Mouse (Mus musculus) stomach, embryonic 14.5 days (tissue): ENCODE measurements around the gene Mcam. TPM values are rescaled to one million over a fixed set of nuclear protein-coding genes. Genes with fewer than 3 reads are reported as not detected.

Source experiments
- ATAC-seq: fragments of 200-750 bp; cut with Nextera tagmentation; 2 replicates; pipeline ENCODE4 v1.8.0; 2017; ENCODE audit warnings: low read depth, moderate TSS enrichment; ENCODE audit not compliant: insufficient number of reproducible peaks, insufficient read depth, low FRiP score
- H3K27ac ChIP-seq: fragments of 300-500 bp; sonication (generic); 2 replicates; pipeline ENCODE4 v1.5.1; 2014; ENCODE audit warnings: mild to moderate bottlenecking, low read length, moderate library complexity, mixed read lengths
- H3K27me3 ChIP-seq: fragments of 300-500 bp; sonication (generic); 2 replicates; pipeline ENCODE4 v1.6.1; 2014; ENCODE audit warnings: low read length, control low read depth, mixed read lengths; ENCODE audit not compliant: control insufficient read depth, insufficient read depth
- H3K36me3 ChIP-seq: fragments of 300-500 bp; sonication (generic); 2 replicates; pipeline ENCODE4 v1.6.1; 2014; ENCODE audit warnings: mild to moderate bottlenecking, control low read depth, low read length, moderate library complexity, mixed read lengths; ENCODE audit not compliant: control insufficient read depth, insufficient read depth
- H3K4me1 ChIP-seq: fragments of 300-500 bp; sonication (generic); 2 replicates; pipeline ENCODE4 v1.6.1; 2014; ENCODE audit warnings: low read length, control low read depth, mixed read lengths; ENCODE audit not compliant: control insufficient read depth, insufficient read depth
- H3K4me2 ChIP-seq: fragments of 300-500 bp; sonication (generic); replicated peaks from 2 replicates; pipeline ENCODE4 v1.6.1; 2014; ENCODE audit warnings: low read depth, low read length, control low read depth
- H3K4me3 ChIP-seq: fragments of 300-500 bp; sonication (generic); 2 replicates; pipeline ENCODE4 v1.5.1; 2014; ENCODE audit warnings: low read depth, low read length, control low read depth
- H3K9ac ChIP-seq: fragments of 300-500 bp; sonication (generic); replicated peaks from 2 replicates; pipeline ENCODE4 v1.6.1; 2014; ENCODE audit warnings: low read depth, mild to moderate bottlenecking, control low read depth, low read length, moderate library complexity, mixed read lengths
- H3K9me3 ChIP-seq: fragments of 300-500 bp; sonication (generic); 2 replicates; pipeline ENCODE4 v1.6.1; 2016; ENCODE audit warnings: low read depth, low read length, control low read depth; ENCODE audit not compliant: control insufficient read depth
- WGBS: fragments of 180-500 bp; shearing (Covaris S2); extraction: QIAGEN DNeasy Blood & Tissue Kit; methylation state at CpG from one replicate; pipeline ENCODE4 v1.1.7; 2014; 5-methylcytosine and 5-hydroxymethylcytosine counted together
- polyA plus RNA-seq: library from polyadenylated mRNA; unstranded; fragments of >200 nt; fragmentation: Nextera tagmentation; extraction: Ambion mirVana; gene quantifications from 2 replicates; pipeline ENCODE4 v1.2.1, GENCODE M21; 2014

The Mcam gene
- polyA plus RNA-seq, 1 experiment from 2014 or later, result 54.3 TPM

DNA sequence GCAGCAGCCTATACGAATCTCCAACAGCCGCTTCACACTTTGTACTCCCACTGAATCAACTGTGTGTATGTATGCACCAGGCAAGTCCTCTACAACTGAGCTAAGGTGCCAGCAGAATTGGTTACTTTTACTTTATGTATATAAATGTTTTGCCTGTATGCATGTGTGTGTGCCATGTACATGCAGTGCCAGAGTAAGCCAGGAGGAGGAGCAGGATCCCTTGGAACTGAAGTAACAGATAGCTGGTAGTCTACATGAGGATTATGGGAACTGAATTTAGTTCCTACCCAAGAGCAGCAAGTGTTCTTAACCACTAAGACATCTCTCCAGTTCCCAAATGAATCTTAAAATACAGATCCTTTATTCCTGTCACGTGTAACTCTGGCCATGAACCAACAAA, 48.0 kb downstream of the Mcam start:
- 87% methylated on average over 3 of the region's 3 CpGs for WGBS
- H3K9me3 ChIP-seq, result no peaks in the 10 kb centered on the region
- no peak overlapping the region for H3K4me3 ChIP-seq
- no peak overlapping the region for H3K9ac ChIP-seq
- no peak for ATAC-seq
- no peaks in the 10 kb centered on the region for H3K27me3 ChIP-seq
- no peak overlapping the region for H3K4me2 ChIP-seq
- H3K4me1 ChIP-seq, result no peaks in the 10 kb centered on the region
- no peaks in the 10 kb centered on the region for H3K36me3 ChIP-seq
- H3K27ac ChIP-seq, result no peak overlapping the region

DNA sequence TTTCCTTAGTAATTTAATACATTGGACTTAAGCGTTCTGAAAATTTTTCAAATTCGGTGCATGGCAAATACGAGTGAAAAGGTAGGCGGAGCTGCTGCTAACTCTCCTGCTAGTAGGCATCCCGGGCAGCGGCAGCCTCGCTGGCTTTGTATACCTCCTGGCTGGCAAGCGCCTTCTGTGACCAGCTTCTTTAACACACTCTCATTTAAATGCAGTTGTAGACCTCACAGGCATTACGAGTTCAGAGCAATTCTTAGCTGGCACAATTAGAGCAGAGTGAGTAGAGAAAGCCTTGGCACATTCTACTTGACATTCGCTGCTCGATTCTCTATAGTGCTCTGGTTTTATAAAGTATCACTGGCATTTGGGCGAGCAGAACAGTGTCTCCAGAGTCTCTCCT, 54.0 kb downstream of the Mcam start:
- H3K4me2 ChIP-seq, result no peak overlapping the region
- H3K27ac ChIP-seq, result no peak overlapping the region
- H3K4me3 ChIP-seq, result no peak overlapping the region
- H3K9me3 ChIP-seq, result no peaks in the 10 kb centered on the region
- H3K4me1 ChIP-seq, result no peaks in the 10 kb centered on the region
- H3K9ac ChIP-seq, result no peak overlapping the region
- no peaks in the 10 kb centered on the region for H3K27me3 ChIP-seq
- H3K36me3 ChIP-seq, result no peaks in the 10 kb centered on the region; the same call in 1 of the 2 replicates
- WGBS, result 81% methylated on average over 12 of the region's 12 CpGs
- ATAC-seq, result no peak

DNA sequence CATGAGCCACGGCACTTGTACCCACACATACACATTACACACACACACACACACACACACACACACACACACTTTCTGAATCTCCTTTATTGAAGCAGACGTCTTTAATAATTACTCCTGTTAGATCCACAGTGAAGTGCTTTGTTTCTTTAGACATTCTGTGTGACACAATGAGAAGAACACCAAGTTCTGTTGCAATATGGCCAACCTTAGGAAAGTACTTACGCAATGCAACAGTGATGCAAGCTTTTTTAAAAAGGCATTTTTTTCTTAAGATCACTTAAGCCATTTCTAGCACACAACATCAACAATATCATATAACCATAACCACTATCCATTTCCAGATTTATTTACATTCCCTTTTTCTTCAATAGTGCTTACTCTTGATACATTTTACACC, 56.9 kb downstream of the Mcam start:
- Histone ChIP-seq H3K9me3 (no peaks in the 10 kb centered on the region), H3K27me3 (no peaks in the 10 kb centered on the region), H3K4me2 (no peak overlapping the region), H3K4me1 (no peaks in the 10 kb centered on the region), H3K4me3 (no peak overlapping the region), H3K36me3 (no peaks in the 10 kb centered on the region; the same call in 1 of the 2 replicates), H3K9ac (no peak overlapping the region), H3K27ac (no peak overlapping the region)
- WGBS, result 74% methylated on average over 3 of the region's 3 CpGs
- no peak for ATAC-seq

DNA sequence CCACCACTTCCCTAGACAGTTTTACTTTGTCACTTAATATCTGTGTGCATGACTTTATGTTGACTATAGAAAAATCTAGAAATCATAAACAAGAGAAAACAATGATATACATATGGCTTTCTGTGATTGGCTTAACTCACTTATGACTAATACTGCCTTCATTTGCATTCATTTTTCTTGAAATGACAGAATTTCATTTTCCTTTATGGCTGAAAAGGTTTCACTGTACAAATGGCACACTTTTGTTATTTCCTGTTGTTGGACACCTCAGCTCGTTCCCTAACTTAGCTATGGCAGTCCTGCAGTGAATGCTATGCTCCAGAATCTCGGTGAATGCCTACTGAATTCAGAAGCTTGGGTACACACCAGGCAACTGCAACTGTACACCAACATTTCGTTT, 58.0 kb downstream of the Mcam start:
- Histone ChIP-seq H3K27me3 (no peaks in the 10 kb centered on the region), H3K27ac (no peak overlapping the region), H3K4me3 (no peak overlapping the region), H3K4me2 (no peak overlapping the region), H3K4me1 (no peaks in the 10 kb centered on the region), H3K9ac (no peak overlapping the region), H3K36me3 (no peaks in the 10 kb centered on the region; the same call in 1 of the 2 replicates), H3K9me3 (no peaks in the 10 kb centered on the region)
- ATAC-seq, result no peak
- WGBS, result 91% methylated on average over 3 of the region's 3 CpGs

Other genes with a start within 250 kb of the Mcam start
- gene Thy1, start 91.1 kb upstream of the Mcam start, polyA plus RNA-seq, result 0.88 and 1.5 TPM in 2 replicates
- gene Usp2, start 67.4 kb upstream of the Mcam start, polyA plus RNA-seq, result 10.5 and 15.0 TPM in 2 replicates
- 0.26 and 0.28 TPM in 2 replicates for gene Mfrp, start 32.7 kb upstream of the Mcam start, polyA plus RNA-seq
- gene C1qtnf5, start 27.2 kb upstream of the Mcam start, polyA plus RNA-seq, result 2.3 and 2.8 TPM in 2 replicates
- gene Gm49380, start 21.0 kb upstream of the Mcam start, polyA plus RNA-seq, result 0.43 and 0.52 TPM in 2 replicates
- 61.7 and 66.7 TPM in 2 replicates for gene Rnf26, start 21.0 kb upstream of the Mcam start, polyA plus RNA-seq
- 18.5 and 19.9 TPM in 2 replicates for gene Cbl, start 99.6 kb downstream of the Mcam start, polyA plus RNA-seq
- gene Ccdc153, start 106.2 kb downstream of the Mcam start, polyA plus RNA-seq, result not detected in 2 replicates
- 0.12 and 0.27 TPM in 2 replicates for gene Pdzd3, start 117.0 kb downstream of the Mcam start, polyA plus RNA-seq
- gene Nlrx1, start 134.1 kb downstream of the Mcam start, polyA plus RNA-seq, result 7.2 and 8.4 TPM in 2 replicates
- gene Abcg4, start 154.1 kb downstream of the Mcam start, polyA plus RNA-seq, result 5.1 and 5.9 TPM in 2 replicates
- gene Hinfp, start 171.2 kb downstream of the Mcam start, polyA plus RNA-seq, result 21.3 and 23.4 TPM in 2 replicates
- gene C2cd2l, start 185.8 kb downstream of the Mcam start, polyA plus RNA-seq, result 5.7 and 9.6 TPM in 2 replicates
- gene Dpagt1, start 191.6 kb downstream of the Mcam start, polyA plus RNA-seq, result 44.5 and 46.7 TPM in 2 replicates
- 289 and 335 TPM in 2 replicates for gene H2afx, start 200.2 kb downstream of the Mcam start, polyA plus RNA-seq
- 112 and 130 TPM in 2 replicates for gene Hmbs, start 209.8 kb downstream of the Mcam start, polyA plus RNA-seq
- 24.5 and 25.4 TPM in 2 replicates for gene Vps11, start 227.2 kb downstream of the Mcam start, polyA plus RNA-seq
- gene Hyou1, start 245.0 kb downstream of the Mcam start, polyA plus RNA-seq, result 22.1 and 29.4 TPM in 2 replicates